Mouse (Mus musculus) ES-E14 (cell line): ENCODE results near the gene Rtp3. TPM values are rescaled to one million over a fixed set of nuclear protein-coding genes. Genes with fewer than 3 reads are reported as not detected.

ENCODE experiments used
- DNase-seq: peaks from one replicate; pipeline ENCODE4 v3.0.0-alpha.2; 2013; ENCODE audit warnings: low read depth, low spot score
- H3K27ac ChIP-seq: 2 replicates; pipeline ENCODE4 v1.5.1; 2012; ENCODE audit warnings: low read depth, mild to moderate bottlenecking, low read length, moderate library complexity, mixed read lengths; ENCODE audit not compliant: poor library complexity, insufficient read depth, severe bottlenecking
- H3K36me3 ChIP-seq: 2 replicates; pipeline ENCODE4 v1.6.1; 2012; ENCODE audit warnings: mild to moderate bottlenecking, low read length, moderate library complexity, mixed read lengths; ENCODE audit not compliant: control insufficient read depth, poor library complexity, insufficient read depth, severe bottlenecking
- H3K4me1 ChIP-seq, 2 experiments: fragments of 150-350 bp in 1 of 2; sonication (generic) in 1 of 2; 2 replicates each; pipeline ENCODE4 v1.6.1; 2012; ENCODE audit warnings: low read length in 2 of 2, mild to moderate bottlenecking in 1 of 2, mixed read lengths in 1 of 2; ENCODE audit not compliant: control insufficient read depth in 2 of 2, insufficient read depth in 2 of 2, poor library complexity in 1 of 2
- H3K4me3 ChIP-seq, 2 experiments: fragments of 150-350 bp in 1 of 2; sonication (generic) in 1 of 2; 2 replicates each; pipeline ENCODE4 v1.5.1; 2012; ENCODE audit warnings: low read length in 2 of 2, low read depth in 1 of 2, mild to moderate bottlenecking in 1 of 2, mixed read lengths in 1 of 2; ENCODE audit not compliant: insufficient read depth in 1 of 2, poor library complexity in 1 of 2, severe bottlenecking in 1 of 2
- H3K9ac ChIP-seq: 2 replicates; pipeline ENCODE4 v1.6.1; 2012; ENCODE audit warnings: low read depth, mild to moderate bottlenecking, low read length, mixed read lengths; ENCODE audit not compliant: poor library complexity, insufficient read depth, severe bottlenecking
- H3K9me3 ChIP-seq: fragments of 150-350 bp; sonication (generic); 2 replicates; pipeline ENCODE4 v1.6.1; 2012; ENCODE audit warnings: low read depth, mild to moderate bottlenecking, low read length; ENCODE audit not compliant: control insufficient read depth, insufficient read depth
- CHD2 ChIP-seq: IDR thresholded peaks from 2 replicates; pipeline ENCODE4 v1.6.1; 2014; ENCODE audit warnings: mild to moderate bottlenecking, low read depth, low read length, inconsistent platforms
- HCFC1 ChIP-seq: IDR thresholded peaks from 2 replicates; pipeline ENCODE4 v1.6.1; 2012; ENCODE audit warnings: low read length, inconsistent platforms, borderline replicate concordance; ENCODE audit not compliant: insufficient read depth
- MAFK ChIP-seq: IDR thresholded peaks from 2 replicates; pipeline ENCODE4 v1.6.1; 2014; ENCODE audit warnings: mild to moderate bottlenecking, low read depth, low read length, inconsistent platforms; ENCODE audit not compliant: insufficient read depth
- ZC3H11A ChIP-seq: IDR thresholded peaks from 2 replicates; pipeline ENCODE4 v1.6.1; 2012; ENCODE audit warnings: low read depth, mild to moderate bottlenecking, inconsistent platforms, low read length, borderline replicate concordance
- ZNF384 ChIP-seq: IDR thresholded peaks from 2 replicates; pipeline ENCODE4 v1.6.1; 2012; ENCODE audit warnings: low read depth, low read length, inconsistent platforms
- in situ Hi-C, 2 experiments: fragments of 600-800 bp; cut with MboI; formaldehyde crosslinking; loops; one replicate each; pipeline ENCODE4 v1.15.1; 2025; ENCODE audit warnings: low sequenced_read_pairs in 2 of 2, inconsistent platforms in 1 of 2; ENCODE audit not compliant: unreplicated experiment in 2 of 2
- total RNA-seq: library from RNA; depleted of rRNA; stranded (reverse); fragments of 300-350 nt; gene quantifications from 2 replicates; pipeline ENCODE4 v1.2.3, GENCODE M21; 2012

Gene Rtp3
- total RNA-seq, 1 experiment = 0.62 TPM

- Histone ChIP-seq H3K9ac (peak overlapping the region; percentile 53; the same call in 1 of the 2 replicates), H3K4me3 (peak overlapping the region; percentile 27 to 49; a peak in 3 of 4 replicates), H3K27ac (peak overlapping the region; percentile 65; the same call in 1 of the 2 replicates), H3K4me1 (peaks cover 0 to 14% of the 10 kb centered on the region in 2 experiments; a peak in 2 of 4 replicates), H3K36me3 (no peaks in the 10 kb centered on the region), H3K9me3 (no peaks in the 10 kb centered on the region)
- peak; percentile 92 for DNase-seq
- in situ Hi-C loops = no loop called here
- TF ChIP-seq HCFC1 = peak; percentile 94
- no peak for TF ChIP-seq ZC3H11A
Measured at GRCm38 (mm10) chr9:110994716-110995172, 4.4 kb upstream of the Rtp3 start.

GRCm38 (mm10) chr9:110993281-110993709 is 2.9 kb upstream of the Rtp3 start:
- no peak overlapping the region for H3K27ac ChIP-seq
- TF ChIP-seq ZNF384 (no peak), MAFK (no peak), HCFC1 (no peak), CHD2 (no peak), ZC3H11A (no peak)
- in situ Hi-C loops = no loop called here
- no peaks in the 10 kb centered on the region for H3K9me3 ChIP-seq
- H3K9ac ChIP-seq = no peak overlapping the region
- no peak for DNase-seq
- H3K4me1 ChIP-seq = peaks cover 0 to 14% of the 10 kb centered on the region in 2 experiments; a peak in 2 of 4 replicates
- H3K36me3 ChIP-seq = no peaks in the 10 kb centered on the region
- no peak overlapping the region for H3K4me3 ChIP-seq

- TF ChIP-seq HCFC1 (no peak), MAFK (no peak), CHD2 (no peak), ZNF384 (no peak), ZC3H11A (no peak)
- Histone ChIP-seq H3K9ac (no peak overlapping the region), H3K27ac (no peak overlapping the region), H3K9me3 (no peaks in the 10 kb centered on the region), H3K4me3 (no peak overlapping the region), H3K4me1 (peaks cover 2 to 13% of the 10 kb centered on the region in 2 experiments), H3K36me3 (no peaks in the 10 kb centered on the region)
- in situ Hi-C loops = no loop called here
- no peak for DNase-seq
Measured at GRCm38 (mm10) chr9:110989543-110989942, 840 bp downstream of the Rtp3 start.

- no peaks in the 10 kb centered on the region for H3K36me3 ChIP-seq
- no peak overlapping the region for H3K4me3 ChIP-seq
- H3K9ac ChIP-seq = no peak overlapping the region
- H3K9me3 ChIP-seq = no peaks in the 10 kb centered on the region
- no peak for TF ChIP-seq ZC3H11A
- TF ChIP-seq ZNF384 = no peak
- no peak for TF ChIP-seq HCFC1
- TF ChIP-seq MAFK = no peak
- TF ChIP-seq CHD2 = no peak
- in situ Hi-C loops = no loop called here
- H3K27ac ChIP-seq = no peak overlapping the region
- H3K4me1 ChIP-seq = peaks cover 2 to 14% of the 10 kb centered on the region in 2 experiments
- DNase-seq = no peak
Measured at GRCm38 (mm10) chr9:110989141-110989540, 1.2 kb downstream of the Rtp3 start.

- in situ Hi-C loops = no loop called here
- peaks cover 5 to 19% of the 10 kb centered on the region in 2 experiments for H3K4me1 ChIP-seq
- H3K36me3 ChIP-seq = no peaks in the 10 kb centered on the region
- TF ChIP-seq HCFC1 (no peak), ZNF384 (peak; percentile 55; the same call in 1 of the 2 replicates)
- no peak overlapping the region for H3K9ac ChIP-seq
- H3K9me3 ChIP-seq = no peaks in the 10 kb centered on the region
- H3K27ac ChIP-seq = no peak overlapping the region
- H3K4me3 ChIP-seq = no peak overlapping the region
- DNase-seq = no peak
Measured at GRCm38 (mm10) chr9:110988078-110988477, 2.3 kb downstream of the Rtp3 start.
